Mouse (Mus musculus) hindlimb bud, embryonic 11.5 days (tissue): ENCODE measurements at regions not wholly inside any gene's neighbourhood (a gene's known extent, or its start where the extent isn't known, plus 50 kb on each side); places are given as distances from the start of the nearest gene placed in this dataset.

Experiments
- DNase-seq: peaks from one replicate; pipeline ENCODE4 v3.0.0-alpha.2; 2012; ENCODE audit warnings: low read depth, low spot score; ENCODE audit errors: extremely low spot score

GRCm38 (mm10) chr3:102574320-102574719 lies 104.6 kb downstream of the Ngf start:
- no peak for DNase-seq

GRCm38 (mm10) chr3:102576896-102577295 lies 107.2 kb downstream of the Ngf start:
- DNase-seq = no peak

GRCm38 (mm10) chr3:102581830-102582229 lies 112.1 kb downstream of the Ngf start:
- no peak for DNase-seq

- DNase-seq = no peak
Measured at GRCm38 (mm10) chr3:102585136-102585535, 115.4 kb downstream of the Ngf start.

- DNase-seq = no peak
Measured at GRCm38 (mm10) chr3:102586221-102586620, 116.5 kb downstream of the Ngf start.

- no peak for DNase-seq
Measured at GRCm38 (mm10) chr3:102592041-102592440, 122.3 kb downstream of the Ngf start.

- DNase-seq = peak; percentile 61
Measured at GRCm38 (mm10) chr3:102596944-102597551, 127.3 kb downstream of the Ngf start.

GRCm38 (mm10) chr3:102599061-102599460 lies 129.3 kb downstream of the Ngf start:
- DNase-seq = no peak

- DNase-seq = no peak
Measured at GRCm38 (mm10) chr3:102602766-102603165, 131.6 kb upstream of the Tspan2 start.

- no peak for DNase-seq
Measured at GRCm38 (mm10) chr3:102605284-102605683, 129.0 kb upstream of the Tspan2 start.

- no peak for DNase-seq
Measured at GRCm38 (mm10) chr3:102610970-102611369, 123.4 kb upstream of the Tspan2 start.

GRCm38 (mm10) chr3:102611398-102612366 lies 122.6 kb upstream of the Tspan2 start:
- DNase-seq = no peak

- no peak for DNase-seq
Measured at GRCm38 (mm10) chr3:102619666-102620377, 114.5 kb upstream of the Tspan2 start.

GRCm38 (mm10) chr3:102636076-102636475 lies 98.3 kb upstream of the Tspan2 start:
- DNase-seq = no peak

GRCm38 (mm10) chr3:102636674-102637073 lies 97.7 kb upstream of the Tspan2 start:
- DNase-seq = no peak

- DNase-seq = no peak
Measured at GRCm38 (mm10) chr3:102644276-102644940, 89.9 kb upstream of the Tspan2 start.

- DNase-seq = no peak
Measured at GRCm38 (mm10) chr3:102648450-102648849, 85.9 kb upstream of the Tspan2 start.

GRCm38 (mm10) chr3:102654962-102655361 lies 79.4 kb upstream of the Tspan2 start:
- no peak for DNase-seq

- peak; percentile 47 for DNase-seq
Measured at GRCm38 (mm10) chr3:102657116-102657515, 77.2 kb upstream of the Tspan2 start.

- DNase-seq = no peak
Measured at GRCm38 (mm10) chr3:102657531-102658060, 76.7 kb upstream of the Tspan2 start.

GRCm38 (mm10) chr3:102659352-102659751 lies 75.0 kb upstream of the Tspan2 start:
- DNase-seq = no peak
